Mouse (Mus musculus) lung, adult 2 months (tissue): ENCODE results near the gene Ap3s2.

Experiments used
- CTCF ChIP-seq: fragments of 200-500 bp; IDR thresholded peaks from 2 replicates; pipeline ENCODE4 v1.5.1; 2011; ENCODE audit warnings: mild to moderate bottlenecking, low read length, control low read depth; ENCODE audit not compliant: insufficient read depth
- POLR2A ChIP-seq: fragments of 200-500 bp; IDR thresholded peaks from 2 replicates; pipeline ENCODE4 v1.6.1; 2011; ENCODE audit warnings: low read depth, mild to moderate bottlenecking, control low read depth, low read length, borderline replicate concordance; ENCODE audit errors: extremely low read depth

DNA sequence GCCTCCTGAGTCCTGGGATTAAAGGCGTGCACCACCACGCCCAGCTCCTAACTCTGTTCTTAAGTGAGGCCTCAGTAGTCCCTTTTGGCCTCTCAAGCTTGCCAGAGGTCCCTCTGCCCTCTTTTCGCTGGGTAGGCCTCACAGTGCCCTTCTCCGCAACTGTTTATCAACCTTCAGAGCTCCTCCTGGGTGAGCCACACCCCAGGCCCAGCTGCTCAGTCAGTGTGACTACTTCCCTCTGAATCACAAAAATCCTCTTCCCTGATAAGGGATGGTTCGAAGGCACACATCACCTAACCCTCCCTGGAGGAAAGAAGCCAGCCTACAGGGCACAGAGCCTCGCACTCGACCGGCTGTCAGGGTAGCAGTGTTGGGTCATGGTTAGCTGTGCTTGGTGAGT lies 58.7 kb downstream of the Ap3s2 start:
- TF ChIP-seq CTCF (no peak), POLR2A (no peak)
